Mouse (Mus musculus) hematopoietic stem cell, adult 5-6 weeks (primary cell): Measurements from ENCODE around the gene Cerkl. TPM values are rescaled to one million over a fixed set of nuclear protein-coding genes. Genes with fewer than 3 reads are reported as not detected.

ENCODE experiments used
- ATAC-seq, 2 experiments: fragments of 125-278 bp in 1 of 2; replicated peaks in 1 of 2; 2 replicates each; pipeline ENCODE4 v1.8.0; 2016 to 2017; ENCODE audit warnings: inconsistent platforms in 2 of 2, mild to moderate bottlenecking in 2 of 2, moderate number of reproducible peaks in 2 of 2, low read depth in 1 of 2, moderate TSS enrichment in 1 of 2; ENCODE audit not compliant: low FRiP score in 2 of 2, poor library complexity in 2 of 2, severe bottlenecking in 2 of 2, insufficient read depth in 1 of 2, low TSS enrichment in 1 of 2
- total RNA-seq: library from RNA; stranded (forward); fragments of 172-1452, 232-1000 nt; gene quantifications from 2 replicates; pipeline ENCODE4 v1.2.3, GENCODE M21; 2017

The Cerkl gene
- total RNA-seq = 7.8 and 8.7 TPM in 2 replicates

DNA sequence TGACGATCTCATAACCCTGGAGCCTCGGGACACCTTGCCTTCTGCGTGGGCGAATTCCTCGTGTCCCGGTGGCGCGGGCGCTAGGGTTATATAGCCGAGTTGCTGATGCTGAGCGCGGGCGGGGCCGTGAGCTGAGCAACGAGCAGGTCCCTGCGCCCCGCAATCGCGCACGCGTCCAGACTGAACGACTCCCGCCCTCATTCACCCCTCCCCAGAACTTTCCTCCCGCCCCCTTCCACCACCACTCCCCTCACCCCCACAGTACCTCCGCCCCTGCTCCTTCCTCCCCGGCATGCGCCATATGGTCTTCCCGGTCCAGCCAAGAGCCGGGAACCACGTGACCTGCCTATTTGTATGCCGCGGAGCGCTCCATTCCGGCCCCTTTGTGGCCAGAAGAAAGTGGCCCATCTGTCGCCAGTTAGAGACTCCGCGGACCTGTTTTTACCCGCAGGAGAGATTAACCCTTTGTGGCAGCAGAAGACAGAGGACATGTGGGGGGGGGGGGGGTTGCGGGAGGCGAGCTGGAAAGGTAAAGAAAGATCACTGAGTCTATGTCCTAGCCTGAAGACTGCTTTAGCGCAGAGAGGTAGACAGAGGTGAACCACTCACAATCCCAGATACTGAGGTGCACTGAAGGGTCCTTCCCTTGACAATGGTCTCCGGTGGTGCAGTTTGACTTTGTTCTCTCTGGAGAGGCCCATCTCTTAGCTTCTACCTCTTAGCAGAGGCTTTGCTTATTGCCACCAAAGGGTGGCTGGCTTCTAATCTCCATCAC is at the start of gene Cerkl, which contains the start of gene Neurod1:
TSS of gene Cerkl (minus strand) at position 211 of the 775 bp plus-strand sequence.
TSS of gene Neurod1 (minus strand) at position 177 of the 775 bp plus-strand sequence.
- ATAC-seq = peak in 1 of 2 experiments; percentile 15; a peak in 1 of 4 replicates

DNA sequence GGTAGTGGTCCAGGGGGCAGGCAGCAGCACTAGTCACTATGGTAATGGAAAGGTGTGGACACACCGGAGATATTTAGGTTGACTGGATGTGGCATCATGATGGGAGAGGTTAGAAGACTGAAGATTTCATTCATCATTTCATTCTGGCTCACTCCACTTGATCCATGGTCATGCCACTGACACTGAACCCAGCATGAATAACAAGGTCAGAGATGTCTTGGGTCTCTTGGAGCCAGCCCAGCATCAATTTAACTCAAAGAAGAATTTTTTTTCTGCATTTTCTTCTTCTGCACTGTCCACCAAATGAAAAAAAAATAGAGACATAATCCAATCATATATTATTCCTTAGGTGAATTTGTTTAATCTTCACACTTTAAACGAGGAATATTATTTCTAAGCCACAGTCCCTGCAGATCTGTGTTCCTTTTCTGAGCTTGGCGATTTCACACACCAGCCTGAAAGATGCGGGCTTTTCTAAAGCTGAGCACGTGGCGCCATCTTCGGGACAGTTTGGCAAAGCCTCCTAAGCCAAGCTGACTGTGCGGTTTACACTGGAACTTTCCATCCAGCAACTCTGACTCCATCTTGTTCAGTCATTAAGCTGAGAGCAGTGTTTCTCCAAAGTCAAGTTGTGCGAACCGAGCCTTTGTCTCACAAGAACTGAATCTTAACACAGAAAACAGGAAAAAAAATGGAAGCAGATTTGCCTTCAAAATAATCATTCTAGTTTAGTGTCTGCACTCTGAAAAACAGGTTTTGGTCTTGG is 42.6 kb upstream of the Cerkl start:
- ATAC-seq = peak; percentile 93 to 95

DNA sequence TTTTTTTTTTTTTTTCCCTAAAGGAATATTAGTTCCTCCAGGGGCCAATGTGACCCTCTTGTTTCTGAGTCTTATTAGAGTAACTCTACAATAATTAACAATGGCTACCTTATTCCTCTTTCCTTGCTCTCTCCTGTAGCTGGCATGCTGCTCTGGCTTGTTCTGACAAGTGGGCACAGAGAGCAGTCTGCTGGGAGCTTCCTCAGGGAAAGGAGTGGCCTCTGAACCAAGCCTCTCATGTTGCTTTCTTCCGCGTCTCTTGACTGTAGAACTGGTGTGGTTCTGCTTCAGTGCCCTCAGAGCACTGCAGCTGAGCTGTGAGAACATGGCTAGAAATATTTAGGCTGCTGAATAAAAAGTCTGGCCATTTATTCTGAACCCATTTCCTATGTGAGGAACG is 28.5 kb upstream of the Cerkl start:
- ATAC-seq = no peak

DNA sequence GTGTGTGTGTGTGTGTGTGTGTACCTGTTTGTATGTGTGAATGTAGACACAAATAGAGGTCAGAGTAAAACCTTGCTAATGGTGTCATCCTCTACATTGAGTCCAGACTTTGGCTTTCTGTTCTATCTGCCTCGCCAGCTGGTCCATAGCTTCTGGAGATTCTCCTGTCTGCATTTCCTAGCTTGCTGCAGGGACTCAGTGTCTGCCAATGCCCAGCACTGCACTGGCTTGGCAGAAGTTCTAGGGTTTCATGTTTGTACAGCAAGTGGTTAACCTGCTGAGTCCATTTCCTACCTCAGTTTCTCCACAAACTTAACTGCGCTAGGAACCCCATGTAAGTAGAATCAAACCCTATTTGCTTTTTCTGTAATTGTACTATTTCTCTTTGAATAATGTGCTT is 25.9 kb upstream of the Cerkl start:
- ATAC-seq = no peak

DNA sequence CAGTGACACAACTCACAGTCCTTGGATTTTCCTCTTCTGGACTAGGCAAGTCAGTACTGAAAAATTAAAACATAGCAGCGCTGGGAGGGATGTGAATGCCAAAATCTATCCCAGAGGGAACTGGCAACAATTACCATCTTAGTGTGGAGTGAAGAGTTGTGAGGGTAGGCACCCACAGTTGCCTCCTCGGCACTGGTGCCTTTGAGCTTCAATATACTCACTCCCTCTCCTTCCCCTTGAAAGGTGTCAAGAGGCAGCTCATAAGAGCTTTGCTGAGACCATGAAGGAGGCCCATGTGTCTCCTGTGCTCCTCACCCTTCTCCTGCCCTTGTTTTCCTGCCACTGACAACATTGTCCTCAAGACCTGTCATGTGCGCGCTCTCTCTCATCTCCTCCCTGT is 5.8 kb upstream of the Cerkl start:
- no peak for ATAC-seq

DNA sequence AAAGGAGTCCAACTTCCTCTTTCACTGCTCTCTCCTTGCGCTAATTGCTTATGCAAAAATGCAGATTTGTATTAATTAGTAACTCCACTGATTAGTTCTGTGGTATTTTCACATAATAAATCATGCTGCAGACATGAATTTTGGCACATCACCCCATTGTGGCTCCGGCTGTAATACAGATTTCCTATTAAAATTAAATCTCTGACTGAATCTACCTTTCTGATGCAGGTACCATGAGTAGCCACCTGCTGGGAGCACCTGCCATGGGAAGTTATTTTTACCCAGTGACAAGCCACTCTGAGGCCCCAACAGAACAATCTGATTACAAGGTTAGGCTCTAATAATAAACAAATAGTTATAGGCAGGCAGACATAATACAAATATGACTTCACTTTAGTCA is 5.3 kb upstream of the Cerkl start:
- ATAC-seq = no peak

DNA sequence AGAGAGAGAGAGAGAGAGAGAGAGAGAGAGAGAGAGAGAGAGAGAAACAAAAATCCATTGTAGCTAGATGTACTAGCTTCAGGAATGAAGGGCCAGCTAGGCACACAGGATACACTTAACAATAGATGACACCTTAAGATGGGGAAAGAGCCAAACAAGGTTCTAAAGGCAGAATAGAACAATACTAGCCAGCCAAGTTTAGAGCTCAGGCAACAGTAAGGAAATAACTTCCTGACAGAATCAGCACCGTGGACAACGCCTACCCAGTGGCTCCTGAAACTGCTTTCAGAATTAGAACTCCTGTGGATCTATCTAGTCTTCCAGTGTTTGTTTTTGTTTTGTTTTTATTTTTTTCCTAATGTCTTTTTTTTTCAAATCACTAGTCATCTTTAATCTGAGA is 4.0 kb upstream of the Cerkl start:
- ATAC-seq = no peak

DNA sequence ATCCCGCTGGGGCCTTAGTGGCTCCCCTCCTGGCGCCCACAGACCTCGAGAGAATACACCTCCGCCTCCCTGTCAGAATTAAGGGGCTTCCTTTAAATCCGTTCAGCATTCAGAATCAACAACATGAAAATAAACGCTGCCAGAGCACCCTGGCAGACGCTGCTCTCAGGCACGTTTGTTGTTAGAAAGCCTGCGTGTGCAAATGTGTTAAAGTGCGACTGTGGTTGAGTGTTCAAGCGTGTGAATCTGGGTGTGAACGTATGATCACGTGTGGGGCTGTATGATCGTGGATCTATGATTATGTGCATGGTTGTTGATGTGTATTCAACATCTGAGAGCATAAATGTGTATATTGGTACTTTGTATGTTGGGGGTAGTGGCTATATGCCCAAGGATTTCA is 3.5 kb upstream of the Cerkl start:
- ATAC-seq = no peak

DNA sequence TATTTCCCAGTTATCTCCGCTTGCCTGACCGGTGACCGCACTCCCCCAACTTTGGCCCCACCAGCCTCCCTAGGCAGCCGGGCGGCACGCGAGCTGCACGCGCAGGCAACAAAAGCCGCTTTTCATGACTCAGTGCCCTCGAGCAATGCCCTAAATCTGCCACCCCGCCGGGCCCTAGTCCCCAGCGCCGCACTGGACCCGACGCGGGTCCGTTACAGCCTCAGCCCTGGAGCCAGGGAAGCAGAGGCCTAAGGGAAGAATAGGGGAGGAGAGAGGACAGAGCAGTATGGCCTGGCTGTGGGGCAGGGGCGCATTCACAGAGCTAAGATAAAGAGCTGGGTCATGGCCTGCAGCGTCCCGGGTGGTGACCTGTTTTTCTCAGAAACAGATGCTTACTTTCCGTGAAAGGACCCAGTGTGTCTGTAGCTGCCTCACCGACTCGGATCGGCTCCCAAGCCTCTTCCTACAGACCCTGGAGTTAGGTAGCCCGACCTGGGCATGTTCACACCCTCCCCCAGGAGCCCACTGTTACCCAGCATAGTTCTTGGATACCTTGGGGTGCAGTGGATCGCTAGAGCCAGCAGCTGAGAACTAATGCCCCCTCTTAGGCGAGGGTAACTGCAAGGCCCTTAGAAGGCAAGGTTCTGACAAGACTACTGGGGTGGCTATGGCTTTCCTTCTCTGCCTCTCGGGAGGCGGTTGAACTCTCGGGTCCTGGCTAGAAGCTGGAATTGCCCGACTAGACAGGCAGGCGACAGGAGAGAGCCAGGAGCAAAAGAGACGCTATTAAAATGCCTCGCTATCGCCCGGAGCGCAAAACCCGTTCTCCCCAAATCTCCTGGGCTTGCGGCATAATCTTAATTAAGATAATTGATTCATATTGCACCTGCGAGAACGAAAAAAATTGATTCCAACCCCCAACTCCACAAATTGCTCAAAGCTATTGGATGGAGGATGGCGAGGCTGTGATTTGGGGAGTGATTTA is 2.8 kb upstream of the Cerkl start:
- no peak for ATAC-seq

DNA sequence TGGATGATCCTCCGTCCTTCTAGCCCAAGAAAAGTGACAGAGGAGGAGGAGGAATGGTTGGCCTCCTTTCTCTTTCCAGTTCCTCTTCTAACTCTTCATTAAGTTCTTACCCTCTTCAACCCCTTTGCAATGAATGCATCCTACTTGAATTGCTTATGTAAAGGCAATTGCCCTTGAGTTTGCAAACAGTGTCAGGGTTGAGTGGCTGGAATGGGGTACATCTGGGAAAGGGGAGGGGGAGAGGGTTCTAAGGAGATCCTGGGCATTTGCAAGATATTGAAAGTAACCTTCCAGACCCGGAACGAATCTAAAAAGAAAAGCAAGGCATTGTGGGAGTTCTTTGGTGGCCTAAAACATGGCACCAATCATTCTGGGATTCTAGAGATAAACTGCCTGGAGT is 1.3 kb upstream of the Cerkl start:
- no peak for ATAC-seq

DNA sequence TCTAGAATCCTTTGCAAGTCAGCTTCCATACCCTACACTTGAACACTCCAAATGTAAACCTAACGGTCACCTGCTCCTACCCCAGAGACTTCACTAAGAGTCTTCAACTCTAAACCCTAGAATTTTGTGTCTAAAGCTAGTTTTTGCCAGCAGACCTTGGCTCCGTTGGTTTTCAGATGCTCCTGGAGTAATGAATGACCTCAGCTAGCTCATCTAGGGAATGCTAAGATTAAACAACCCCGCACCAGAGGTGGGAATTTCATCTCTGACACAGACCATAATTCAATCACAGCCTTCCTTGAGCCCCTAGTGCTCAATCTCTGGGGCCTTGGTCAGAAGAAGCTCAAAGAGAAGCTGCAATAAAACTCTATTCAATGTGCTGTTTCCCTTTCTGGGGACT is 849 bp upstream of the Cerkl start:
- ATAC-seq = no peak

DNA sequence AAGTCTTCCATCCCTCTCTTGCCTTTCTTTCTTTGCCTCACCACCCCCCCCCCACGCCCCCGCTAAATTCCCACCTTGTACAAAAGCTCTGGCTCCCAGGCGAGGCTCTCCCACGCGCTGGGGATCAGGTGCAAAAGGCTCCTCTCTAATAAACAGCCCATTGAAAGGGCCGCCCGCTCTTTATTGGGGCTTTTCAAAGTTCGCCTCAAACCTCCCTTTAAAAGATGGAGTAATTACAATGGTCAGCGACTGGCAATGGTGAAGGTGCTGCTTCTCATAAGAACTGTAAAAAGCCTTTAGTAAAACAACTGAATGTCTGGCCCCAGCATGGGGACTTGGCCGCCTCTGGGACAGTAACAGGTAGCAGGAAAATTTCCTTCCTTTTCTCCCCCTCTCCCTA is 939 bp downstream of the Cerkl start:
- no peak for ATAC-seq

DNA sequence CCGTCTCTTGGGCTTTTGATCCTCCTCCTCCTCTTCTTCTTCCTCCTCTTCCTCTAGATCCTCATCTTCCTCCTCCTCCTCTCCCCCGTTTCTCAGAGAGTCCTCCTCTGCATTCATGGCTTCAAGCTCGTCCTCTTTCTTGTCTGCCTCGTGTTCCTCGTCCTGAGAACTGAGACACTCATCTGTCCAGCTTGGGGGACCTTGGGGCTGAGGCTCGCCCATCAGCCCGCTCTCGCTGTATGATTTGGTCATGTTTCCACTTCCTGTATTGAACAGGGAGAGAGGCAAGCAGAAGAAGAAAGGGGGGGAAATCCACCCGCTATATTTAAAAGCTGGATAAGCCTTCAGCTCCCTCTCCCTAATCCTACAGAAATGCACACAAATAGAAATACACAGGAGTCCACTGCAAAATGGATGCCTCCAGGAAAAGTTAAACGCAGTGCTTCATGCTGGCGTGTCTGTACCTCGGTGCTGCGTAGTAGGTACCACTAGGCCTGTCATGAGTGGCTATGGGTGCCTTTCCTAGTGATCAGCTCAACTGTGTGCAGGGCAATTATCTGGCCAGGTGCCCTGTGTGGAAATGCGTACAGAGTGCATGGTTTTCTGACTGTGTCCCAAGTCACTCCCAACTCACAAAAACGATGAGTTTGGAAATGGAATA is 1.7 kb downstream of the Cerkl start:
- ATAC-seq = no peak

DNA sequence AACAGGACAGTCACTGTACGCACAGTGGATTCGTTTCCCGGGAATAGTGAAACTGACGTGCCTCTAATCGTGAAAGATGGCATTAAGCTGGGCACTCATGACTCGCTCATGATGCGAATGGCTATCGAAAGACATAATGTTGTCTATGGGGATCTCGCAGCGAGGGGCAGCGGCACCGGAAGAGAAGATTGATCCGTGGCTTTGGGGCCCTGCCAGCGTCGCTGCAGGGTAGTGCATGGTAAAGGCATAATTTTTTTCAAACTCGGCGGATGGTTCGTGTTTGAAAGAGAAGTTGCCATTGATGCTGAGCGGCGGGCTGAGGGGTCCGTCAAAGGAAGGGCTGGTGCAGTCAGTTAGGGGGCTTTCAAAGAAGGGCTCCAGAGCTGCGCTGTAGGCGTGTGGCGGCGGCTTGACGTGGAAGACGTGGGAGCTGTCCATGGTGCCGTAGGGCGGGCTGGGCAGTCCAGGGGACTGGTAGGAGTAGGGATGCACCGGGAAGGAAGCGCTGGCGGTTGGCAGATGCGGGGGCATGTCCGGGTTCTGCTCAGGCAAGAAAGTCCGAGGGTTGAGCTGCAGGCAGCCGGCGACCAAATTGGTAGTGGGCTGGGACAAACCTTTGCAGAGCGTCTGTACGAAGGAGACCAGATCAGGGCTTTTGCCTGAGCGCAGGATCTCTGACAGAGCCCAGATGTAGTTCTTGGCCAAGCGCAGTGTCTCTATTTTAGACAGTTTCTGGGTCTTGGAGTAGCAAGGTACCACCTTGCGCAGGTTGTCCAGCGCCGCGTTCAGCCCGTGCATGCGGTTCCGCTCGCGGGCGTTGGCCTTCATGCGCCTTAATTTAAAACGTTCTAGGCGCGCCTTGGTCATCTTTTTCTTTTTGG is 2.4 kb downstream of the Cerkl start:
- peak; percentile 90 to 91 for ATAC-seq

DNA sequence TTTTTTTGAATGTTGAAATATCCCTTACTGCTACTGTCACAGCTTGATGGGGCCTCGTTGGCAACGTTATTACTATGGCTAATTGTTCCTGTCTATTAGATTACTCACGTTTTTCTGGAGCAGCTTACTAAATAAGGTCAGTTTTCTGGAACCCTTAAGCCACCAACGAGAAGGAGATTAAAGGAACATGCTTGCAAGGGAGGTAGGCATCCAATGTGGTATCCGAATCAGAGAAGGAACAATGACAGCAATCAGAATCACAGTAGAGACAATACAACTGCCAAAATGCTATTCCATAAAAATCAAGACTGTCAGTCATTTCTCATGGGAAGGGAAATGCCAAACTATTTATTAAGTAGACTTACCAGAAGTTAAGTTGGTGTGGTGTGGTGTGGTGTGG is 5.1 kb downstream of the Cerkl start:
- ATAC-seq = no peak

DNA sequence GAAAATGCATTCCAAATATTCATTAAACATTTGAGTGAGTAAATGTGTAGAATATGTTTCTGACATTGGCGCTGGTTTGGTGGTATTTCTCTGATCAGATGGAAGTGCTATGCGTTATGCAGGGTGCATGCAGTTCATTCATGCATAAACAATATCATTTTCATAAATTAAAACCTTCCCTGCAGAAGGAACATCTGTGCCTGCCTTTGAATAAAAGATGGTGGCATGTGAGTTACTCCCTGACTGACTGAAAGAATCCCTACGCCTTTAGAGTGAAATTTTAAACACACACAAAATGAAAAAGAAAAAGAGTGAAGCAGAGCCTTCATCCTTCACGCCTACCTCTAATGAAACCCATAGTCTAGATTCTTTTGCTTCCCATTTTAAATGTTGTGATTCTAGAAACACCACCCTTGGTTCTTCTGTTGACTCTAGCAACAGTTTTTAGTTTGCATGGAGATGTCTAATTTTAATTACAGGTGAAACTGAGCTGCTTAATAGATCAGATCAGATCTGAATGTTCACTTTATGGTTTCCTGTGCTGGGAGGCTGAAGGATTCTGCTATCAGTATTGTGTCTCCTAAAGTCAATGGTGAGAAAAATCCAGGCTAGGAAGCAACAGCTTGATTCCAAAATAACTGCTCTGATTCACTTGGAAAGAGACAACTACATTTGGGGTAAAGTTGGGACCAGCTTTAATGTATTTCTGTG is 5.7 kb downstream of the Cerkl start:
- no peak for ATAC-seq
